18 mouse cellular contexts compared by ENCODE assay signal in the genomic region with DNA sequence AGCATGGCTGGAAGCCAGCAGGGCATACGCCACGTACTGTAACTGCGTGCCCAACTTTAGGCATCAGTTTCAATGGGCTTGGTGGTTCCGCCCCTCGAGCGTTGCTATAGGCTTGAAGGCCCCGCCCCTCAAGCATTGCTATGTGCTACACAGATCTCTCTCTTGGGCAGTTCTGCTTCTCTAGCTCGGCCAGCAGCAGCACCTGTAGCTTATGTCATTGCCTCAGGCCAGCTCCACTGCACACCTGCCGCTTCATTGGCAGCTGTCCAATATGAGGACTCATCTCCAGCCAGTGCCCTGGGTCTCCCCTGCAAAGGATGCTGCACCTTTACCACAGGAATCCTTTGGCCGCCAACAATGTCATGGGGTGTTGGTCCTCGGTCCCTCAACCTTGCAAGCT. TPM values are rescaled to one million over a fixed set of nuclear protein-coding genes. Genes with fewer than 3 reads are reported as not detected.
DNase-seq lines count a peak whose midpoint lies in the region; ATAC-seq lines count a peak whose summit lies in the region.
"Had no signal": no experiment of that assay in that cellular context is flagged by ENCODE, and none has a peak within 500 bp of the region (broad histone marks: within the 10 kb centered on the region; RNA-seq: fewer than 3 reads in every experiment).

No protein-coding gene starts in this region.

- no peak overlapping the region for H3K27ac ChIP-seq in embryonic facial prominence, embryonic 14.5 days (replicated peaks; ENCODE audit: low read depth, low read length)
- H3K27ac ChIP-seq: heart, adult 2 months; hindbrain, embryonic 10.5 days; hindbrain, embryonic 14.5 days had no signal

- 76% methylated on average over 11 of the region's 11 CpGs for WGBS in embryonic facial prominence, embryonic 14.5 days

- H3K9me3 ChIP-seq in embryonic facial prominence, embryonic 14.5 days (ENCODE audit: control insufficient read depth, low read length), result no peaks in the 10 kb centered on the region
- H3K9me3 ChIP-seq: G1E; heart, embryonic 12.5 days; hindbrain, embryonic 10.5 days had no signal

- H3K4me2 ChIP-seq in embryonic facial prominence, embryonic 14.5 days (ENCODE audit: low read depth, low read length), result no peak overlapping the region
- H3K4me2 ChIP-seq: heart, embryonic 12.5 days; hindbrain, embryonic 14.5 days had no signal

- H3K4me3 ChIP-seq in embryonic facial prominence, embryonic 14.5 days (ENCODE audit: low read depth, low read length), result no peak overlapping the region
- H3K4me3 ChIP-seq: heart, adult 2 months; heart, embryonic 12.5 days; hindbrain, embryonic 10.5 days had no signal

- no peaks in the 10 kb centered on the region for H3K27me3 ChIP-seq in embryonic facial prominence, embryonic 14.5 days (replicated peaks; ENCODE audit: control insufficient read depth, insufficient read depth, low read length)
- H3K27me3 ChIP-seq: heart, embryonic 12.5 days had no signal

- H3K9ac ChIP-seq in embryonic facial prominence, embryonic 14.5 days (ENCODE audit: low read depth, low read length), result no peak overlapping the region
- H3K9ac ChIP-seq: heart, embryonic 12.5 days; hindbrain, embryonic 14.5 days had no signal

- H3K4me1 ChIP-seq in embryonic facial prominence, embryonic 14.5 days (ENCODE audit: control insufficient read depth, insufficient read depth, low read length), result no peaks in the 10 kb centered on the region
- H3K4me1 ChIP-seq: hindbrain, embryonic 10.5 days had no signal

- peak; percentile 58; the same call in 1 of the 2 replicates for ATAC-seq in embryonic facial prominence, embryonic 14.5 days (ENCODE audit: low read depth)
- ATAC-seq: activated CD4-positive, CD25-positive, alpha-beta regulatory T cell, adult 4 months; CD4-positive, CD25-positive, alpha-beta regulatory T cell, adult 4 months; forebrain, embryonic 16.5 days; intestine, embryonic 16.5 days had no signal

- peak; percentile 83 for DNase-seq in heart, adult 11 months
- DNase-seq in heart, adult 9 months (ENCODE audit: low spot score in 2 of 2), result no peak
- DNase-seq in R1 (ENCODE audit: low read depth, low spot score), result peak; percentile 29
- no peak for DNase-seq in embryonic facial prominence, embryonic 14.5 days (ENCODE audit: low spot score)
- DNase-seq in layer of hippocampus, postnatal 10 days (ENCODE audit: low spot score in 2 of 2), result no peak
- no peak for DNase-seq in urinary bladder, postnatal 25 days (ENCODE audit: low spot score)
- DNase-seq: adrenal gland, postnatal 14 days; B cell, adult 2 months; gastrocnemius, postnatal 10 days; heart, adult 2 months had no signal

- H3K36me3 ChIP-seq in embryonic facial prominence, embryonic 14.5 days (ENCODE audit: control insufficient read depth, insufficient read depth, low read length), result no peaks in the 10 kb centered on the region
- H3K36me3 ChIP-seq: heart, embryonic 12.5 days; hindbrain, embryonic 10.5 days had no signal

RNA-seq across cellular contexts. Expression of a gene that starts 45.8 kb away (rescaled TPM):
- polyA plus RNA-seq in embryonic facial prominence, embryonic 14.5 days (2014; fragmentation: Nextera tagmentation; extraction: Ambion mirVana), result 10.4 and 11.0 TPM in 2 replicates
- total RNA-seq in layer of hippocampus, postnatal 10 days (2021), result 1 to 10 TPM; 5.8 to 7.3 TPM

Comparison
In these comparisons a context has a peak if more than half of its experiments do, and no peak if none do; other contexts are left out.
1. DNase-seq: peak in heart, adult 11 months (single experiment) and R1 (single experiment); none in heart, adult 9 months (0 of 2), embryonic facial prominence, embryonic 14.5 days (single experiment), layer of hippocampus, postnatal 10 days (0 of 2) and urinary bladder, postnatal 25 days (single experiment).